Comparison of ENCODE assay signal across 16 mouse cellular contexts in genomic region chr7:35319755-35320154, GRCm38 (mm10). TPM values are rescaled to one million over a fixed set of nuclear protein-coding genes. Genes with fewer than 3 reads are reported as not detected.
DNase-seq lines count a peak whose midpoint lies in the region; ATAC-seq lines count a peak whose summit lies in the region.
"Had no signal": no experiment of that assay in that cellular context is flagged by ENCODE, and none has a peak within 500 bp of the region (broad histone marks: within the 10 kb centered on the region; RNA-seq: fewer than 3 reads in every experiment).

No protein-coding gene starts in this region.

- no peak overlapping the region for H3K4me3 ChIP-seq in hindbrain, embryonic 16.5 days (ENCODE audit: low read length)
- H3K4me3 ChIP-seq: liver, embryonic 15.5 days; midbrain, embryonic 13.5 days had no signal

- no peaks in the 10 kb centered on the region for H3K27me3 ChIP-seq in hindbrain, embryonic 16.5 days (replicated peaks; ENCODE audit: control insufficient read depth, insufficient read depth, low read length)
- H3K27me3 ChIP-seq: midbrain, embryonic 13.5 days had no signal

- H3K4me1 ChIP-seq in hindbrain, embryonic 16.5 days (ENCODE audit: control insufficient read depth, insufficient read depth, low read depth, low read length), result peaks cover 14% of the 10 kb centered on the region

- DNase-seq in adrenal gland, adult (ENCODE audit: inconsistent age in 2 of 2, low spot score in 1 of 2), result peak; percentile 43 to 80
- no peak for DNase-seq in adrenal gland, postnatal 4 days (ENCODE audit: low spot score in 2 of 2)
- DNase-seq in lung, postnatal 25 days (ENCODE audit: low spot score), result peak; percentile 24
- no peak for DNase-seq in lung, postnatal 4 days
- peak; percentile 54 for DNase-seq in adrenal gland, postnatal 10 days
- DNase-seq in layer of hippocampus, postnatal 14 days (ENCODE audit: low spot score in 2 of 2), result no peak
- no peak for DNase-seq in neural tube, embryonic 10.5 days (ENCODE audit: extremely low spot score, low spot score)
- DNase-seq: cerebellum, postnatal 10 days; embryo, embryonic 11 days; gastrocnemius, postnatal 10 days; right cerebral cortex, postnatal 25 days; thymus, adult 2 months had no signal

- no peak overlapping the region for H3K9ac ChIP-seq in hindbrain, embryonic 16.5 days (ENCODE audit: low read depth, low read length)
- H3K9ac ChIP-seq: liver, embryonic 15.5 days; midbrain, embryonic 13.5 days had no signal

- no peak overlapping the region for H3K4me2 ChIP-seq in hindbrain, embryonic 16.5 days (ENCODE audit: low read length)
- H3K4me2 ChIP-seq: liver, embryonic 15.5 days; midbrain, embryonic 13.5 days had no signal

- H3K27ac ChIP-seq in hindbrain, embryonic 16.5 days (ENCODE audit: low read depth, low read length), result no peak overlapping the region
- H3K27ac ChIP-seq: liver, embryonic 15.5 days; midbrain, embryonic 13.5 days had no signal

- H3K36me3 ChIP-seq in hindbrain, embryonic 16.5 days (ENCODE audit: control insufficient read depth, insufficient read depth, low read length), result no peaks in the 10 kb centered on the region
- H3K36me3 ChIP-seq: liver, embryonic 15.5 days; midbrain, embryonic 13.5 days had no signal

- no peak for ATAC-seq in hindbrain, embryonic 16.5 days
- ATAC-seq: forebrain, embryonic 16.5 days; midbrain, embryonic 13.5 days had no signal

- no peaks in the 10 kb centered on the region for H3K9me3 ChIP-seq in hindbrain, embryonic 16.5 days (ENCODE audit: control insufficient read depth, low read length)
- H3K9me3 ChIP-seq: liver, embryonic 15.5 days; midbrain, embryonic 13.5 days had no signal

- WGBS in hindbrain, embryonic 16.5 days, result 75% methylated on average over 4 of the region's 4 CpGs

RNA-seq across cellular contexts. Expression of gene Gpatch1, which starts 1.5 kb away (rescaled TPM):
- 10 to 100 TPM; 22.3 to 26.0 TPM for total RNA-seq in adrenal gland, postnatal 4 days (2021)
- total RNA-seq in adrenal gland, postnatal 10 days (2021), result 10 to 100 TPM; 11.7 to 17.2 TPM
- total RNA-seq in layer of hippocampus, postnatal 14 days (2021), result 10 to 100 TPM; 24.3 to 25.9 TPM
- 17.5 and 20.8 TPM in 2 replicates for polyA plus RNA-seq in hindbrain, embryonic 16.5 days (2015; fragmentation: Nextera tagmentation; extraction: Ambion mirVana)

RNA-seq across cellular contexts. Expression of gene Rhpn2, which starts 14.2 kb away (rescaled TPM):
- total RNA-seq in adrenal gland, postnatal 4 days (2021), result 1 to 10 TPM; 2.9 to 4.8 TPM
- 1 to 10 TPM; 4.2 to 4.5 TPM for total RNA-seq in adrenal gland, postnatal 10 days (2021)
- total RNA-seq in layer of hippocampus, postnatal 14 days (2021), result 1 to 10 TPM; 2.8 to 3.8 TPM
- 3.3 and 3.9 TPM in 2 replicates for polyA plus RNA-seq in hindbrain, embryonic 16.5 days (2015; fragmentation: Nextera tagmentation; extraction: Ambion mirVana)

Comparison
In these comparisons a context has a peak if more than half of its experiments do, and no peak if none do; other contexts are left out.
1. DNase-seq: peak in adrenal gland, adult (2 of 2), lung, postnatal 25 days (single experiment) and adrenal gland, postnatal 10 days (single experiment); none in adrenal gland, postnatal 4 days (0 of 2), lung, postnatal 4 days (0 of 2), layer of hippocampus, postnatal 14 days (0 of 2) and neural tube, embryonic 10.5 days (single experiment).